ENCODE assay signal across 30 mouse cellular contexts in the genomic region with DNA sequence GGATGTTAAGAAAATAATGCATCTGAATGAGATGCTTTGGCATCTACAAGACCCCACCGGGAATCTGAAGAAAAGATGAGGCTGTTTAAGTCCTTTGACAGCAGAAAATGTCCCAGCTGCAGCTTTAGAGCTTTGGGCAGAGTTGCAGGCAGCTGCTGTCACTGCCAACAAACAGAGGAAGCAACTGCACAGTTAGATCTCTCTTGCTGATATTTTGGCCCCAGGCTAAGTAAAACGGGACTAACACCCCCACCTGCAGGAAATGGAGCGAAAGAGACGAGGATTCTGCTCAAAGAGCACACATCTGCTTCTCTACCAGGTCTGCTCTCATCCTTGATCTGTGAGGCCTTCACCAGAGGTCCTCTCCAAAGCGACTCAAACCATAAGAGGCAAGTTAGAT.
A peak's percentile ranks its signal among the peaks of the same experiment; 100 is the strongest.
DNase-seq lines count a peak whose midpoint lies in the region; ATAC-seq and TF ChIP-seq lines count a peak whose summit lies in the region.
"Had no signal": no experiment of that assay in that cellular context is flagged by ENCODE, and none has a peak within 500 bp of the region (broad histone marks: within the 10 kb centered on the region; RNA-seq: fewer than 3 reads in every experiment).

No protein-coding gene starts in this region.

- no peak overlapping the region for H3K4me3 ChIP-seq in midbrain, postnatal 0 days (ENCODE audit: low read depth, low read length)
- no peak overlapping the region for H3K4me3 ChIP-seq in midbrain, embryonic 14.5 days (replicated peaks; ENCODE audit: low read depth, low read length)
- H3K4me3 ChIP-seq: embryonic facial prominence, embryonic 13.5 days; erythroblast, embryonic 14.5 days; hindbrain, embryonic 13.5 days; midbrain, embryonic 13.5 days had no signal

- TF ChIP-seq CTCF in midbrain, postnatal 0 days (IDR thresholded peaks at IDR 0.05), result no peak

- no peak overlapping the region for H3K9ac ChIP-seq in midbrain, postnatal 0 days (replicated peaks; ENCODE audit: low read length, poor library complexity, severe bottlenecking)
- H3K9ac ChIP-seq in midbrain, embryonic 14.5 days (replicated peaks; ENCODE audit: low read length), result no peak overlapping the region
- H3K9ac ChIP-seq: embryonic facial prominence, embryonic 13.5 days; hindbrain, embryonic 13.5 days; liver, embryonic 14.5 days; midbrain, embryonic 13.5 days had no signal

- no peaks in the 10 kb centered on the region for H3K9me3 ChIP-seq in midbrain, postnatal 0 days (ENCODE audit: low read length)
- H3K9me3 ChIP-seq in midbrain, embryonic 14.5 days (ENCODE audit: control insufficient read depth, low read length), result peaks cover under 1% of the 10 kb centered on the region; the same call in 1 of the 2 replicates
- H3K9me3 ChIP-seq: embryonic facial prominence, embryonic 13.5 days; hindbrain, embryonic 13.5 days; midbrain, embryonic 13.5 days had no signal

- ATAC-seq in frontal cortex, adult (ENCODE audit: low TSS enrichment), result 0 out of 2 replicates have a peak, but pooled peaks have one; percentile 47
- no peak for ATAC-seq in midbrain, postnatal 0 days (ENCODE audit: low FRiP score)
- ATAC-seq in midbrain, embryonic 14.5 days (ENCODE audit: low FRiP score, low TSS enrichment), result no peak
- no peak for ATAC-seq in monocyte, adult 5-6 weeks (replicated peaks; ENCODE audit: insufficient number of reproducible peaks, low FRiP score, low TSS enrichment, poor library complexity, severe bottlenecking)
- ATAC-seq: CD4-positive, CD25-positive, alpha-beta regulatory T cell, adult 4 months; forebrain, embryonic 16.5 days; intestine, postnatal 0 days; midbrain, embryonic 13.5 days had no signal

- no peak for DNase-seq in frontal cortex, postnatal 14 days (ENCODE audit: low spot score in 2 of 2)
- DNase-seq in midbrain, postnatal 0 days (ENCODE audit: low spot score), result peak; percentile 15
- DNase-seq in midbrain, embryonic 14.5 days, result no peak
- DNase-seq in thymus, postnatal 14 days, result peak; percentile 80
- DNase-seq in left cerebral cortex, adult 18-20 months (ENCODE audit: low spot score in 2 of 2), result no peak
- DNase-seq: adrenal gland, adult 8-10 months; cerebellum, adult 11 months; embryo, embryonic 11 days; gastrocnemius, postnatal 10 days; heart, adult 11 months; heart, postnatal 36 days; kidney, adult 9 months; layer of hippocampus, postnatal 36 days; liver; lung, adult 2 months; lung, postnatal 10 days; right cerebral cortex, postnatal 25 days had no signal

- no peak overlapping the region for H3K27ac ChIP-seq in midbrain, postnatal 0 days (ENCODE audit: low read depth, low read length)
- H3K27ac ChIP-seq in midbrain, embryonic 14.5 days (replicated peaks; ENCODE audit: low read depth, low read length), result no peak overlapping the region
- H3K27ac ChIP-seq: embryonic facial prominence, embryonic 13.5 days; hindbrain, embryonic 13.5 days; liver, embryonic 14.5 days; macrophage; midbrain, embryonic 13.5 days; stomach, postnatal 0 days had no signal

- H3K4me2 ChIP-seq in midbrain, postnatal 0 days (ENCODE audit: low read depth, low read length, poor library complexity, severe bottlenecking), result no peak overlapping the region
- H3K4me2 ChIP-seq in midbrain, embryonic 14.5 days (ENCODE audit: low read length), result no peak overlapping the region
- H3K4me2 ChIP-seq: embryonic facial prominence, embryonic 13.5 days; heart, embryonic 11.5 days; hindbrain, embryonic 13.5 days; midbrain, embryonic 13.5 days had no signal

- no peaks in the 10 kb centered on the region for H3K36me3 ChIP-seq in midbrain, postnatal 0 days (ENCODE audit: insufficient read depth, low read length)
- no peaks in the 10 kb centered on the region for H3K36me3 ChIP-seq in midbrain, embryonic 14.5 days (ENCODE audit: control insufficient read depth, insufficient read depth, low read length)
- H3K36me3 ChIP-seq: embryonic facial prominence, embryonic 13.5 days; hindbrain, embryonic 13.5 days; midbrain, embryonic 13.5 days had no signal

- no peaks in the 10 kb centered on the region for H3K27me3 ChIP-seq in midbrain, postnatal 0 days (ENCODE audit: insufficient read depth, low read length)
- no peaks in the 10 kb centered on the region for H3K27me3 ChIP-seq in midbrain, embryonic 14.5 days (ENCODE audit: control insufficient read depth, insufficient read depth, low read length)
- H3K27me3 ChIP-seq: embryonic facial prominence, embryonic 13.5 days; hindbrain, embryonic 13.5 days; midbrain, embryonic 13.5 days had no signal

- WGBS in midbrain, postnatal 0 days, result 72% methylated on average over 5 of the region's 5 CpGs
- 73% methylated on average over 5 of the region's 5 CpGs for WGBS in midbrain, embryonic 14.5 days

- H3K4me1 ChIP-seq in midbrain, postnatal 0 days (ENCODE audit: insufficient read depth, low read length), result no peaks in the 10 kb centered on the region
- H3K4me1 ChIP-seq in midbrain, embryonic 14.5 days (ENCODE audit: control insufficient read depth, insufficient read depth, low read length), result no peaks in the 10 kb centered on the region
- H3K4me1 ChIP-seq: embryonic facial prominence, embryonic 13.5 days; hindbrain, embryonic 13.5 days; midbrain, embryonic 13.5 days had no signal

Comparison
In these comparisons a context has a peak if more than half of its experiments do, and no peak if none do; other contexts are left out.
1. DNase-seq: peak in midbrain, postnatal 0 days (single experiment) and thymus, postnatal 14 days (single experiment); none in frontal cortex, postnatal 14 days (0 of 2), midbrain, embryonic 14.5 days (single experiment) and left cerebral cortex, adult 18-20 months (0 of 2).